Mouse (Mus musculus) hindbrain, embryonic 10.5 days (tissue): ENCODE data around the gene Eif5b. TPM values are rescaled to one million over a fixed set of nuclear protein-coding genes. Genes with fewer than 3 reads are reported as not detected.
A peak's percentile ranks its signal among the peaks of the same experiment; 100 is the strongest.
"Not testable (repeated sequence)": the region's sequence is repeated elsewhere in the genome, so short reads cannot be mapped to it uniquely, and the experiment has no call there.

Experiments used
- DNase-seq: peaks from one replicate; pipeline ENCODE4 v3.0.0-alpha.2; 2017; ENCODE audit warnings: low spot score
- H3K27ac ChIP-seq: fragments of 300-500 bp; sonication (generic); 2 replicates; pipeline ENCODE4 v1.5.1; 2016; ENCODE audit warnings: mild to moderate bottlenecking, moderate library complexity
- H3K27me3 ChIP-seq: fragments of 300-500 bp; sonication (generic); 2 replicates; pipeline ENCODE4 v1.6.1; 2016; ENCODE audit warnings: mild to moderate bottlenecking; ENCODE audit not compliant: poor library complexity, insufficient read depth, severe bottlenecking
- H3K36me3 ChIP-seq: fragments of 300-500 bp; sonication (generic); 2 replicates; pipeline ENCODE4 v1.6.1; 2016; ENCODE audit warnings: mild to moderate bottlenecking, moderate library complexity
- H3K4me1 ChIP-seq: fragments of 300-500 bp; sonication (generic); replicated peaks from 2 replicates; pipeline ENCODE4 v1.6.1; 2016; ENCODE audit warnings: mild to moderate bottlenecking
- H3K4me3 ChIP-seq: fragments of 300-500 bp; sonication (generic); 2 replicates; pipeline ENCODE4 v1.5.1; 2016; ENCODE audit warnings: mild to moderate bottlenecking, moderate library complexity
- H3K9me3 ChIP-seq: fragments of 300-500 bp; sonication (generic); 2 replicates; pipeline ENCODE4 v1.6.1; 2016; ENCODE audit warnings: mild to moderate bottlenecking, moderate library complexity
- WGBS: fragments of 180-500 bp; shearing (Covaris S2); methylation state at CpG from one replicate; pipeline ENCODE4 v1.1.7; 2016; 5-methylcytosine and 5-hydroxymethylcytosine counted together
- polyA plus RNA-seq: library from polyadenylated mRNA; unstranded; fragments of >200 nt; fragmentation: Nextera tagmentation; extraction: Ambion mirVana; gene quantifications from 2 replicates; pipeline ENCODE4 v1.2.1, GENCODE M21; 2016

Eif5b gene
- polyA plus RNA-seq: 16.4 and 25.6 TPM in 2 replicates

DNA sequence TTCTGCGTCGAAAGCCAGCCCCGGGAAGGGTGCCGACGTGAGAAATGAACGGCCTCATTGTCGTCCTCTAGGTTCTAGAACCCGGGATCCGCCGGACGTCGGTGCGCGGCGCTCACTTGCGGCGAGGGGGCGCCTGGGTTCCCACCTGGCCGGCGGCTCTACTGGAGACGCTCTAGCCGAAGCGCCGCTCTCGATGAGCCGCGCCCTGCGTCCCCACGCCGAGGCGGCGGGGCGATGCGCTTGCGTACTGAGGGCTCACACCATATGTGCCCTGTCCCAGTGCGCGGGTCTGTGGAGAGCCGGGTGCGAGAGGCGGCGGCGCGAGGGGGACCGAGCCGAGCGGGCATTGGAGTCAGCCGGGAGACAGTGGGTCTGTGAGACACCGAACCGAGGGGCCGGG, at the start of gene Eif5b, which contains the start of gene Txndc9:
Eif5b (plus strand) TSS at position 144 of the 400 bp plus-strand sequence.
Txndc9 (minus strand) TSS at position 27 of the 400 bp plus-strand sequence.
- peak within 1 kb of the TSS; percentile 98 for H3K4me3 ChIP-seq
- H3K36me3 ChIP-seq: peaks cover 28% of the 10 kb centered on the region
- peaks cover 18% of the 10 kb centered on the region for H3K4me1 ChIP-seq
- H3K27me3 ChIP-seq: no peaks in the 10 kb centered on the region
- under 1% methylated on average over 50 of the region's 50 CpGs for WGBS
- peak; percentile 94 for DNase-seq
- H3K9me3 ChIP-seq: no peaks in the 10 kb centered on the region
- H3K27ac ChIP-seq: peak within 1 kb of the TSS; percentile 96

DNA sequence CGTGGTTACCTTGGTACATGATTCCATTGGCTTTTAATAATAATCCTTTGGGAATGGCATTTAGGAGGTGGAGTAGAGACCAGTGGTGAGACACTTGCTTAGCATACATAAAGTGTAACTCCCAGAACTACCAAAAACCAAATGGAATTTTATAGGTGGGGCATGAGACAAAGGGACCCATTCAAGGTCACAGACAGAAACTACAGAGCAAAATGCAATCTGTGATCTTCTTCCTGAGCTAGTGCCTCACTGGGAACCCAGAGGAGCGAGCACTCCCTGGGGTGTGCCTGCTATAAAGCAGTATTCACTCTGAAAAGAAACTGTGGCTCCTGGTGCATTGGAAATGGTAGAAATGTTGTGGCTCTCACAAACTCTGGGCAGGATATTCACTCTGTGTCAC, 48.9 kb upstream of the Eif5b start:
- 86% methylated on average over 2 of the region's 2 CpGs for WGBS
- H3K4me1 ChIP-seq: no peaks in the 10 kb centered on the region
- H3K9me3 ChIP-seq: no peaks in the 10 kb centered on the region
- DNase-seq: no peak
- no peaks in the 10 kb centered on the region for H3K36me3 ChIP-seq
- no peaks in the 10 kb centered on the region for H3K27me3 ChIP-seq
- no peak overlapping the region for H3K27ac ChIP-seq
- no peak overlapping the region for H3K4me3 ChIP-seq

DNA sequence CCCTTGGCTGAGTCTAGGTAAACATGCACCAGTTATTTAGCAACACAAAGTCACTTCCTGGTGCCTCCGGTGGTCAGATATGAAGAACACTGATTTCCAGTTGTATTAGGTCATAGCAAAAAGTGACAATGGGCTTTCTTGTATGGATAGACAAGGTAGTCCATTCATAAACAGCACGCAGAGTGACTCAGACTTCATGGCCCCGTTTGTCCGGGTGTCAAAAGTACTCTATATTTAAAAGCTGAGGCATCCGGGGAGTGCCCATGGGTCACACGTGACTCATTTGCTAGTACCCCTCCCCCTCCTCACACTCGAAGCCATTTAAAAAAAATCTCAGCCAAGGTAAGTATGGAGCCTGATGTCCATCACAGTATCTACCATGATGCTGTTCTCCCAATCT, 43.0 kb upstream of the Eif5b start:
- Histone ChIP-seq H3K4me1 (peaks cover 5% of the 10 kb centered on the region; the same call in 1 of the 2 replicates), H3K36me3 (no peaks in the 10 kb centered on the region), H3K27ac (no peak overlapping the region), H3K27me3 (no peaks in the 10 kb centered on the region), H3K9me3 (no peaks in the 10 kb centered on the region), H3K4me3 (no peak overlapping the region)
- DNase-seq: no peak
- 85% methylated on average over 7 of the region's 7 CpGs for WGBS

DNA sequence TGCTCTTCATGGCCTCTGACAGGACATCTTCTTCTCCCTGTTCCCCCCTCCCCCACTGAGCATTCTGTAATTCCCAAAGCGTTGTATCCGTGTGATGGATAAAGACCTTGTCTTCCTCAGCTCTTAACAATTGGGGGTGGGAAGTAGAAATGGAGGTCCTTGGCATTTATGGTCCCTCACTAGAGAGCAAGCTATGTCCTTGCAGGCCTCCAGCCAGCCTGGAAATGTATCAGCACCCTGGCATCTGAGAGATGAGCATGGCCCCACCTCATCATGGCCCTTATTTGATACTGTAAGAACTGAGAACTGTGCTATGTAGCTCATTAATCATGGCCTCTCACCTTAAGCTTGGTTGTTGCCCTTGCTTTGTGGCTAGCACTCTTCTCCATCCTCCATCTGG, 42.6 kb upstream of the Eif5b start:
- H3K9me3 ChIP-seq: no peaks in the 10 kb centered on the region
- DNase-seq: no peak
- H3K27me3 ChIP-seq: no peaks in the 10 kb centered on the region
- no peak overlapping the region for H3K27ac ChIP-seq
- peaks cover 7% of the 10 kb centered on the region; the same call in 1 of the 2 replicates for H3K4me1 ChIP-seq
- no peaks in the 10 kb centered on the region for H3K36me3 ChIP-seq
- WGBS: 87% methylated on average over 2 of the region's 2 CpGs
- no peak overlapping the region for H3K4me3 ChIP-seq

DNA sequence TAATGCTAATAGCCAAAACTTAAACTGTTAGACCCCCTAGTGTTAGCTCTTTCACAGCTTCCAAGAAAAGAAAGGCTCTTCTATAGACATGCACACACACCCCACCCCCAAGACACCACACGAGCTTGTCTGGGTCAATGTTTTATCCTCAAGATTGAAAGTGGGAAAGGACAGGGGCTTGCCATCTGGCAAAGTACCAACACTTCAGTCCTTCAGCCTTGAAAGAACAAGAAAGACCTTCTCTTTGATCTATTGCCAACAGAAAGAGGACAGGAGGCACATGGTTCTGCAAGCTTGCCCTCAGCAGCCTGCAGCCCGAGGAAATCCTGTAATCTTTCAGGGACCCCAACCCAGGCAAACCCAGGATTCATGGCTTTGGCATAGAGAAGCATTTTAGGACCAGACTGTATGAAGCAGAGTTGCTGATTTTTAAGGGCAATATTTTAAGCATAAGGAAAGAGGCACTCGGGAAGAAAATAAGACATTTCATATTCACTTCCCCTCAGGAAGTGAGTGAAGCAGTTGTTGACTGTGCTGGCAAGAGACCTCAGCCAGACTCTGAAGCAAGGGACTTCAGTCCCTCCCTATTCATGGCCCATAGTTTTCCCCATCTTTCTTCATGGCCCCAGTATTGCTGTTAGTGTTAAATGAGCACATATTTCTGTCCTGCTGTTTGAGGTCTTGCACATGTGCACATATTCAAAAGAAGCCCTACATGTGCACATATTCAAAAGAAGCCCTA, 40.9 kb upstream of the Eif5b start:
- 45% methylated on average over 3 of the region's 3 CpGs for WGBS
- Histone ChIP-seq H3K27ac (no peak overlapping the region), H3K36me3 (no peaks in the 10 kb centered on the region), H3K27me3 (no peaks in the 10 kb centered on the region), H3K4me1 (peaks cover 7% of the 10 kb centered on the region; the same call in 1 of the 2 replicates), H3K4me3 (no peak overlapping the region), H3K9me3 (no peaks in the 10 kb centered on the region)
- no peak for DNase-seq

DNA sequence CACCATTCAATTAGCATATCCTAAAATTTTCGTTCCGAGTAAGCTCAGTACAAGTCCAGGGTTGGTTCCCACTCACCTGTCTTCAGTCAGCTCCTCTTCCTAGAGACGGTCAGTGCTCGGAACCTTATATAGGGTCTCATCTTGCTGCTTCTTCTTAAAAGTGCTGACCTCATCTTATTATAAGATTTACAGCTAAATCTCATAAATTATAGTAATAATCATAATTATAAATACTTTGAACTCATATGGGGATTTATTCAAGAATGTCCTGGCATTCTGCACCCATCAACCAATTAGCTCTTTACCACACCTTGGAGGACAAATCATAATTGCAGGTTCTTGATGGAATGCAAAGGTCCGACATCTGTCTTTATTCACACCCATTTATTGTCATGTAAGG, 40.2 kb upstream of the Eif5b start, which contains the start of gene Lyg1:
Lyg1 (minus strand) TSS at position 101 of the 400 bp plus-strand sequence.
- Histone ChIP-seq H3K4me3 (no peak within 1 kb of the TSS), H3K27ac (no peak within 1 kb of the TSS), H3K27me3 (no peaks in the 10 kb centered on the region), H3K9me3 (no peaks in the 10 kb centered on the region), H3K36me3 (no peaks in the 10 kb centered on the region), H3K4me1 (peaks cover 7% of the 10 kb centered on the region; the same call in 1 of the 2 replicates)
- 87% methylated on average over 5 of the region's 5 CpGs for WGBS
- no peak for DNase-seq

DNA sequence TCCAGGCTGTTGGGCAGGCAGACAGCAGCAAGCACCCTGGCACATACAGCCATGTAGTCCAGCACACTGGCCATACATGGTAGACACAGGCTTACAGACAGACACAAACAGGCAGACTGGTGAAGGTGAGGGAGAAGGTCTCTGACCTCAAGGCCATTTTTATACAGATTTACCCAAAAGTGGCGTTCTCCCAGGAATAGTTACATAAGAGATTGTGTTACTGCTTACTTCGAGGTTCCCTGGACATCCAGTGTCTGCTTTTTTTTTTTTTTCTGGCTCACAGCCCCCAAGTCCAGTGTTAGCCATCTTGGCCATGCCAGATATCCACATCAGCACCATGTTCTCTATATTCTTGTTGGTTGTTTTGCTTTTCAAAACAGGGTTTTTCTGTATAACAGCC, 39.3 kb upstream of the Eif5b start:
- DNase-seq: no peak
- H3K27me3 ChIP-seq: no peaks in the 10 kb centered on the region
- H3K4me1 ChIP-seq: peaks cover 7% of the 10 kb centered on the region; the same call in 1 of the 2 replicates
- no peaks in the 10 kb centered on the region for H3K36me3 ChIP-seq
- no peaks in the 10 kb centered on the region for H3K9me3 ChIP-seq
- no peak overlapping the region for H3K27ac ChIP-seq
- 79% methylated on average over 2 of the region's 2 CpGs for WGBS
- no peak overlapping the region for H3K4me3 ChIP-seq

DNA sequence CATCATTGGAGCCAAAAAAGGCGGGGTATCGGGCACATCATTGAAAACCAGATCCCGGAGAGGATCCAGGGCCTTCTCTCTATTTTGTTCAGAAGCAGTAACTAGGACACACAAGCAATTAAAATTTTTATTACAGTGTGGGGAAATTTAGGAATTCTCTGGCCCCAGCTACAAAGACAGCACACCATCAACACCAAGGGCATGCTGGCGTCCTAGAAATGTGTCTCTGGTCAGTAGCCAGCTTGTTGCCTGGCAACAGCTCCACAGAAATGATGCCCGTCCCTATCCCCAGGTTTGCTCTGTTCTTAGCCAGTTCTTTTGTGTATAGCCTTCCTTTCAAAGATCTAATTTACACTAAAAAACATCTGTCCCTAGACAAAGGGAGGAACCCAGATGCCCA, 38.3 kb upstream of the Eif5b start:
- no peaks in the 10 kb centered on the region for H3K36me3 ChIP-seq
- H3K4me1 ChIP-seq: peaks cover 7% of the 10 kb centered on the region; the same call in 1 of the 2 replicates
- no peak overlapping the region for H3K4me3 ChIP-seq
- H3K27ac ChIP-seq: no peak overlapping the region
- H3K9me3 ChIP-seq: no peaks in the 10 kb centered on the region
- no peaks in the 10 kb centered on the region for H3K27me3 ChIP-seq
- 70% methylated on average over 5 of the region's 5 CpGs for WGBS
- no peak for DNase-seq

DNA sequence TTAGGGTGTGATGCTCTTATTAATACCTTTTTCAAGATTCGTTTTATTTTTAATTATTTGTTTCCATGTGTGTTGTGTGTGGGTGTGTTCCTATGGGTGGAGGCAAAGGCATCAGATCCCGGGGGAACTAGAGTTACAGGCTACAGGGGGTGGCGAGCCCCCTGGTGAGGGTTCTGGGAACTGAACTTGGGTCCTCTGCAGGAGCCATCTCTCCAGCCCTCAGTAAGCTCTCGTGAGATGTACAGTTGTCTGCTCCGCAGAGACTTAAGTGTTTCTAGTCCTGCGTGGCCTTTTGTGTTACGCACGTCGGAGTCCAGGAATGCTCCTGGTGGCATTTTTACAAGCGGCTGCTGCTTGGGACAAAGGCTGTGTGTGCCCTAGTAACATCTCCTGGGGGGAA, 32.2 kb upstream of the Eif5b start:
- DNase-seq: no peak
- H3K9me3 ChIP-seq: no peaks in the 10 kb centered on the region
- no peaks in the 10 kb centered on the region for H3K36me3 ChIP-seq
- no peaks in the 10 kb centered on the region for H3K27me3 ChIP-seq
- no peak overlapping the region for H3K4me3 ChIP-seq
- 0 out of 2 replicates have a peak, but pooled peaks cover 4% of the 10 kb centered on the region for H3K4me1 ChIP-seq
- 68% methylated on average over 10 of the region's 10 CpGs for WGBS
- H3K27ac ChIP-seq: no peak overlapping the region

DNA sequence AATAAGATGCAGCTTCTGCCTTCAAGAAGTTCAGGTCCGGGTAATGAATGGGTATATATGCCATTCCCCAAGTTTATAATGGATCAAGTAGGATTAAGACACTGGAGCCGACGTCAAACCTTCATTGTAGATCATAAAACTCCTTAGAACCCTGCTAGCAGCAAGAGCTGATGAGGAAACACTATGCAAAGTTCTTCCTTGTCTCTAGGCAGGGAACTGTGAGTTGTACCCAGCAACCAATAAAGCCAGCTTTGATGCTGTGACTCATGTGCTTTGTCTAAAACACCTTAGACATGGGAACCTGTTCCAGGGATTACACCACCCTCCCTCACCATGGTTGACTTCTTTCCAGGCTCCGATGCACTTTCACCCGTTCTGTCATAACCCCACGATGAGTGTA, 29.1 kb upstream of the Eif5b start:
- Histone ChIP-seq H3K27me3 (no peaks in the 10 kb centered on the region), H3K4me1 (0 out of 2 replicates have a peak, but pooled peaks cover 4% of the 10 kb centered on the region), H3K27ac (no peak overlapping the region), H3K4me3 (no peak overlapping the region), H3K36me3 (no peaks in the 10 kb centered on the region), H3K9me3 (no peaks in the 10 kb centered on the region)
- no peak for DNase-seq
- 87% methylated on average over 6 of the region's 6 CpGs for WGBS

DNA sequence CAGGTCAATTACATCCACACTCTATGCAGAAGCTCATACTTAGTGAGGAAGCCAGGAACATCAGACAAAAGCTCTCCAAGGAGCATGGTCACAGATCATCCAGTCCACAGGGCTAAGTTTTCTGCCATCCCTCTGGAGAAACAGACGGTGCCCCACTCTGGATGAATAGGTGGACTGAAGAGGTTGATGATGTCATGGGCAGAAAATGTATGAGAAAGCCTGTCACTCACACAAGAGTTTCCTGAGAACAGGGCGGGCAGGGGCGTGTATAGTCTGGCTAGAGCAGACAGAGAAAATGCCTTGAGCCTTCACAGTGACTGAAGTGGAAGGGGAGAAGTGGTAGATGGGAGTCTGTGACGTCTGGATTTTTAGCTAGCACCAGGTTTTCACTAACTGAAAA, 26.3 kb upstream of the Eif5b start:
- 73% methylated on average over 4 of the region's 4 CpGs for whole genome bisulfite sequencing
- Histone ChIP-seq H3K4me3 (no peak overlapping the region), H3K4me1 (no peaks in the 10 kb centered on the region), H3K9me3 (no peaks in the 10 kb centered on the region), H3K27ac (no peak overlapping the region), H3K27me3 (no peaks in the 10 kb centered on the region), H3K36me3 (no peaks in the 10 kb centered on the region)
- no peak for DNase-seq

DNA sequence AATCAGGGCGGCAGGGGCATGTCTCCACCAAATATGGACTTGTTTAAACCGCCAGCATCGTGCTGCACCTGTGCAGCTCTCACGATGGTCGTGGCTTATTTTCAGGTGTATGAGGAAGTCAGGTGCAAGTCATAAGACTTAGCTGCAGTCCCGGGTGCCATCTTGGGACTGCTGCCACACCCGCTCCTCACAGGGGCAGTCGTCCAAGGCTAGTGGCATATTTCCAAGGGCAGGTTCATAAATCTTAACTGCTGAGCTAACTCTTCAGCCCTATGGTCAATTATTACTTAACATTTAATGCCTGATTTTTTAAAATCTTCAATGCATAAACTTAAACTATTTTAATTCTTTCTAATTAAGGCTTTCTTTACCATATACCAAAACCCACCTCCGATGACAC, 21.1 kb upstream of the Eif5b start:
- 76% methylated on average over 9 of the region's 9 CpGs for WGBS

DNA sequence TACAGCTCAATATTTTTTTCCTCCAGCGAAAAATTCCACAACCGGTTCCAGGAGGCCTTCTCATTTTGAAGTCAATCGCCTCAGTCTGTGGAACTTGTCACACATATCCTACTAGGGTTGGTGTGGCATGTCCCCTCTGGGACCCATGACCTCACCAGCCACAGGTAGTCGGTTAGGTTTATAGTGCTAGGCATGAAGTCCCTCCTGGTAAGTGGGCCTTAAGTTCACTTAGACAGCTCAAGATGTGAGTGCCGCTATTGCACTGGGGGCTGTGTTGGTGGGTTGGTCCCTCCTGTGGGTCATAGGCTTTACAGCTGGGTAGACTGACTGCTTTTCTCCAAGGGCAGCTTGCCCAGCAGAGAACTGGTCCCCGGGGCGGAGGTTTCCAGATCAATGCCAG, 20.5 kb upstream of the Eif5b start:
- 88% methylated on average over 7 of the region's 7 CpGs for WGBS
- H3K4me1 ChIP-seq: no peaks in the 10 kb centered on the region
- H3K4me3 ChIP-seq: no peak overlapping the region
- no peaks in the 10 kb centered on the region for H3K36me3 ChIP-seq
- H3K9me3 ChIP-seq: no peaks in the 10 kb centered on the region
- H3K27ac ChIP-seq: no peak overlapping the region
- H3K27me3 ChIP-seq: no peaks in the 10 kb centered on the region
- no peak for DNase-seq

More for the DNA sequence above, 21.1 kb upstream of the Eif5b start:
- H3K27ac ChIP-seq, H3K27me3 ChIP-seq, H3K9me3 ChIP-seq, H3K4me1 ChIP-seq, DNase-seq, H3K4me3 ChIP-seq, H3K36me3 ChIP-seq: not testable (repeated sequence)
